Mouse (Mus musculus) frontal cortex, postnatal 10 days (tissue): ENCODE results near the gene Ccdc58.
"Not testable (repeated sequence)": the region's sequence is repeated elsewhere in the genome, so short reads cannot be mapped to it uniquely, and the experiment has no call there.

Source experiments
- DNase-seq, 2 experiments: peaks; one replicate each; pipeline ENCODE4 v3.0.0; 2022; ENCODE audit warnings: low spot score in 2 of 2, mixed read lengths in 1 of 2

Gene Ccdc58

DNA sequence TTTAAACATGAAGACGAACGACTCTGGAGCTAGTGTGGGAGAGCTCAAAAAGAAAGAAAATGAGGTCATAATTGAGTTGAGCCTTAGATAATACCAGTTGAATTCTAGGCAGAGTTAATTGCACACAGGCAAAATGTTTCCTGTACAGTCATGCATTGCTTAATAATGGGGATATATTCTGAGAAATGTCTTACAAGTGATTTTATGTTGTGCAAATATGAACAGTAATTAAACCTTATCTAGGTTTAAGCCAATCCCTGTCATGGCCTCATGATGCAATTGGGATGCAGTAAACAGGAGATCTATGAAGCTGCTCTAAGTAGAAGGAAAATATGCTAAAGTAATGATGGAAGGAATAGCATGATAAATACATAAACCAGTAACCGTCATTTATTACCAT, 3.3 kb downstream of the Ccdc58 start:
- DNase-seq = no peak

DNA sequence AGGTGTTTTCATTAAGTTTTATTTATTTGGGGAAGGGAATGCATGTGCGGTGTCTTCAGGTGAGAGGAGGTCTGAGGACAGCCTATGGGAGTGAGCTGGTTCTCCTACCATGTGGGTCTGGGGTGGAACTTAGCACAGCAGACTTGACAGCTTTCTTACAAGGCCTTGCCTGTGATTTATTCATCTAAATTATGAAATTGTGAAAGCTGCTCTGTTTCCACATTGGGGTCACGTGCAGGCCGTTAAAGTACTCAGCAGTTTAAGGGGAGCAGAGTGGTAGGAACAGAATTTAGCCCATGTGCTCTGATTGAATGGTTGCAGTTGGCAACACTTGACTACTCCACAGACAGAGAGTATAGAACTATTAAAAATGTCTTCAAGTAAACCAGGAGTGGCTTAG, 8.4 kb downstream of the Ccdc58 start:
- DNase-seq = no peak

DNA sequence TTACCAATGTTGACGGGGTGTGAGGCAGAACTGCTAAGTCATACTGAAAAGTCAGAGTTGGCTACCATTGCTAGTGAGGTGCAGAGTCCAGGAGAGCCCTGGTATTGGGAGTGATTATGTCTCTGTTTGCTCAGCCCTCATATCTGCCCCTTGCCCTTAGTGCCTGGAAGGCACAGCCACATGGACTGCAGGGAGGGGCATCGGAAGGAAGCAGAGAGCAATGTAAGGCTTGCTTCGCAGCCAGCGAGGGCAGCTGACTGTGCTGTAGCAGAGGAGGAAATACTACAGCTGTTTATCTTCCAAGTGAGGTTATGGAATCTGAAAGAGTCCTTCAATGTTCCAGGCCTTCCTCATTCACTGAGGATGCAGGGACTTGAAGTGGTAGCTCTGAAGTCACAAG, 16.4 kb downstream of the Ccdc58 start:
- DNase-seq = no peak

DNA sequence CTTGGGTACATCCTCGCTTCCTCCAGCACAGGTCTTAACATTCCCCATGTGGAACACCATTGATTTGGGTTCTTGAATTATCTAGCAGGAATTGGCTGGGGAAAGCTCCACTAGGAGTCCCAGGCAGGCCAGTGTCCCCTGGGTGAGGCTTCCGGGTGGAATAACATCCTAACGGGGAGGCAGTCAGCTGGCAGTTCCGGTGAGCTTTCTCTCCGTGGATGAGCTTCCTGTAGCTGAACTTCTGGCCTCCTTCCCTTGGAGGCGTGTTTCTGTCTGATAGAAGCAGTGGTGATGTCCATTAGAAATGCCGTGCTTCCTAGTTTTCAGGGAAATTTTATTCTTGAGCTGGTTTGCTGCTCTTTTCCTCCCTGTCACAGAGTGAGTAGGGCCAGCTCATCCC, 17.6 kb downstream of the Ccdc58 start:
- DNase-seq = no peak

DNA sequence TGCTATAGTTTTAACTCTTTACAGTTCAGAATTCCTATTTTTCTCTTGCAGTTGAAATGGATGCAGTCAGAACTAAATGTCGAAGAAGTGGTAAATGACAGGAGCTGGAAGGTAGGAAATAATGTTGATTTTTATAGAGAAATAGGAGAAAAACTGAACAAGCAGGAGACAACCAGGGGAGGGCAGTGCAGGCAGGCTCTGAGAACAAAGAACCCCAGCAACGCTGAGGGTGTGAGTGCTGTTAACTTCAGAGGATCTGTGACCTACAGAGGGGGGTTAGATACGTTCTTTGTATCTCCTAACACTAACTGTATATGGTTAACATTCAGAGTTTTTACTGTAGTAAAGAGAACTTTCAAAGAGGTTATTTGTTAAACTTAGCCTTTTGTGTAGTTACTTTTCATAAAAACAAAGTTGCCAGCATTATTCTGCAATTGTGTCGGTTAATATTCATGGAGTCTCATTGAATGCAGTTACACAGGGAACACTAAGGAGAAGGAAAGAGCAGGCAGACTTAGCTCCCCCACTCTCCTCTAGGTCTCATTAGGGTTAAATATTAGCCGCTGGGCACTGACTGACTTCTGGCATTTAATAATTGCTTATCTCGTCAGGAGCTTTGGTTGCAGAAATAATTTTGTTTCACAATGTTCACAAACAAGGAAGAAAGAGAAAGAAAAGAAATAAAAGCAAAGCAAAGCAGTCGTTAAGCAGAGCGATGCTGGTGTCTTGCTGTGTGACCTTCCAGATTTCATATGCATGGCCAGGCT, 18.5 kb downstream of the Ccdc58 start:
- DNase-seq = no peak

DNA sequence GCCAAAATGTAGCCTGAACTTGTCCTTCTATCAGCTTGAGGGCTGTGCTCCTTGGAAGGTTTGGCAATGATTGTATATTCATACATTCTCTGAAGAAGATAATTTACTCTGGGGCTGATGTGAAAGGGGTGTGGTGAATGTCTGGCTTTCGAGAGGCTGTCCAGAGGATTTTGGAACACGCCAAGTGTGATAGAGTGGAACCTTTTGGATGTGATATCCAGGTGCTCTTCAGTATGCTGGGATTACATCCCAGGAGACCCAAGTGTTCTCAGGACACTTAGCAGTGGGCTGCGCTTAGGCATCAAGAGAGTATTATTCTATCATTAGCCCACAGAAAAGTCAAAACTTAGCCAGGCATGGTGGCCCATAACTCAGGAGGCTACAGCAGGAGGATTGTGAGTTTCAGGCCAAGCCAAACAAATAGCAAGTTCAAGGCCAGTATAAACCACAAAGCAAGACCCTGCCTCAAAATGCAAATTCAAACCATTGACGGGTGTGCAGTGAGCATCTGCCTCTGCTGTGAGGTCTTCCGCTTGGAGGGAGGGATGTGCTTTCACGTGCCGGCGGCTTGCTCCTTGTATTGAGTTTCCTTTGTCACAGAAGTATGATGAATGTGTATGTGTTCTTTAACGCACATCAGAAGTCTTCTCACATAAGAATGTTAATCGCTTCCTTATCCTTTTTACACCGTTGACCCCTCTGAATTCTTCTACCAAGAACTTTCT, 19.5 kb downstream of the Ccdc58 start:
- no peak for DNase-seq

DNA sequence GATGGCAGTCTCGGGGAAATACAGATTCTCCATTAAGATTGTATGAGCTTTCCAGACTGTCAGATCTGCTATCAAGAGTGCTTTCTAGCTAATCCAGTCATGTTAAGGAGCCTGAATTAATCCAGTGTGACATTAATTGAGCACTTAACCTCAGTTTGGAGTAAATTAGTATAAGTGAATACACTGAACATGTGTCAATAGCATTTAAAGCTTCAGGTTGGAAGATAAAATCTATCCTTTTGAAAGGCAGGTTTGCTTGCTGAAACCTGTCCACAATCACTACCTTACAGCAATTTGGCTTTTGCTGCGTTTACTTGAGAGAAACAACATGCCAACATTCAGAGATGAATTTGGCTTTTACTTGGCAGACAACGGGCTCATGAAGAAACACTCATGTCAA, 22.6 kb downstream of the Ccdc58 start:
- no peak for DNase-seq

DNA sequence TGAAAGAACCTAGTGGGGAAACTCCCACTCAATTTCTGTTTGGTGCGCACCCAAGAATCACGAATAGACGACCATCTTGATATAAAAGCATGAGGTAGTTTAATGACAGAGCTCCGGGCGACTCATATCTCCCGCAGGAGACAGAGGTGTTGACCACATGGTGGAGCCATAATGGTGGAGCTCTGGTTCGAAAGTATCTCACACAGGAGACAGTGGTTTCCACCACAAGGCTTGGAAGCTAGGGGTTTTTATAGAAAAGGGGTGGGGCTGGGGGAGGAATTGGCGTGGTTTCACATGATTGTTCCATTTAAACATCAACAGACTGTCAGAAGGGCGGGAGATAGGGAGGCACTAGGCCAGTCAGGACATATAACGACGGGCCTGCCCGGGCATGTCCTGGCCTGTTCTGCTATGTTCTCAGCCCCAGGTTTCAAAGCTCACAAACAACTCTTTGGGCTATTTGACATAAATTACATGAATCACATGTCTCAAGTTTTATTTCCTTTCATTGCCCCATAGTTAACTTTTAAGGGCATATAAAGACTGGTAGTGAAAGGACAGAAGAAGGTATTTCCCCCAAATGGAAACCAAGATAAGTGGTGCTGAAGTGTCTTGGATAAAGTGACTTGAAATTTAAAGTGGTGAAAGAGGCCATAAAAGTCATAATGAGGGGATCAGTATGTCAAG, 26.5 kb downstream of the Ccdc58 start:
- not testable (repeated sequence) for DNase-seq

DNA sequence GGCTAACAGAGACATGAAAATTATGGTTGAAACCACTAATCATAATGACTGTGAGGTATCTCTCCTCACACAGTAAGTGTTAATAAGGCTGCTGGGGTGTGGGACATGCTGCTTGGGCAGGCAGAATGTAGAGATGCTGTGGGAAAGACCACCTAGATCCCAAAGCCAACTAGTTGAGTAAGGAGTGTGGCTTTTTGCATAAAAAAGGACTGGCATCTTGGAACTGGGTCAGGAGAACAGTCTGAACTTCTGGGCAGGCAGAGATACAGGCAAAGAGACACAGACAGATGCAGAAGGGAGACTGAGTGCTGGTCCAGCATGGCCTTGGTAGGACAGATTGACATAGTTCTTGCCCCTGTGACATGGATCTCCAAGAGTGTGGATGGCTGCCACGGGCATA, 30.0 kb downstream of the Ccdc58 start:
- DNase-seq = no peak

DNA sequence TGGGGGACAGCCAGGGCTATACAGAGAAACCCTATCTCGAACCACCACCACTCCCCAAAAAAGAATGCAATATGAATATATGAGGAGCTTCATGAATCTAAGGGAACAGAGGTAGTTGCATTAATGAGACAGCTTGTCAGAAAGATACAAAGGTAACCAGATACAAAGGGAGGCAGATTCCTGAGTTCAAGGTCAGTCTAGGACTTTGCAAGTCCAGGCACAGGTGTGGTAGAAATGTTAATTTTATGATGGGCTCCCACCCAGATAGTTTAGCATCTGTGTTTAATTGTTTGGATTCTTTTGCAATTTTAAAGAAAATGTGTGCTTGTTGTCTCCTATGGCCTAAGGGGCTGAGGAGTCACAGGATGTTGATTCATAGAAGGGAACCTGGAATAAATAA, 30.7 kb downstream of the Ccdc58 start:
- DNase-seq = no peak

DNA sequence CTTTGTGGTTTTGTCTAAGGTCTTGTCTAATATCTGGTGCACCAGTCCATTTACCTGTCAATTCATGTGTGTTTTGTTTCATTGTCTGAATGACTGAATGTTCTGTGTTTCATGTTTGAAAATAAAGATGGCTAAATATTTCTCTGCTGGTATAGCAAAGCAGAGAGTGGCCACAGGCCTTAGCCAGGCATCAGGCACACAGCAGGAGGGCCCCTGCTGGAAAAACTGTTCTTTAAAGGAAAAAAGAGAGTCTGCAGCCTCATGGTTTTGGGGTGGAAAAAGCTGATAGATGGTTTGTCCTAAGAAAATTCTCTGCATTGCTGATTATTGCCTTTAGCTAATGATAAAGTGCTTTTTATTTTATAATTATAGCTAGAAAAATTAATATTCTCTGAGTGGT, 40.0 kb downstream of the Ccdc58 start:
- DNase-seq = not testable (repeated sequence)

DNA sequence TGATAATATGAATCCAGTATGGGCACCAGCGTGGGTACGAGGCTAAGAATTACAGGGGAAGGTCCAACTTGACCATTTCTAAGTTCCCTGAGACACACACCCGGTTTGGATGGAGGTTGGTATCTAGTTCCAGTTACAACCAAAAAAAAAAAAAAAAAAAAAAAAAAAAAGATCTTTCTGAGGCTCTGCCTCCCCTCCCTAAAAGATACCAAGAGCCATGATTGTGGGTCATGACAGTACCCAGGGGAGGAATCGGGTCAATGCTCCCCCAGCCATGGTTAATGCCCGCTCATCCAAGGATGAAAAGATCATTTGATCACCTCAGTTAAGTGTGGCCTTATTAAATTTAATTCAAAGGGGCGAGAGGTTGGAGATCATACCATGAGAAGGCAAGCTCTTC, 44.3 kb downstream of the Ccdc58 start:
- DNase-seq = not testable (repeated sequence)

DNA sequence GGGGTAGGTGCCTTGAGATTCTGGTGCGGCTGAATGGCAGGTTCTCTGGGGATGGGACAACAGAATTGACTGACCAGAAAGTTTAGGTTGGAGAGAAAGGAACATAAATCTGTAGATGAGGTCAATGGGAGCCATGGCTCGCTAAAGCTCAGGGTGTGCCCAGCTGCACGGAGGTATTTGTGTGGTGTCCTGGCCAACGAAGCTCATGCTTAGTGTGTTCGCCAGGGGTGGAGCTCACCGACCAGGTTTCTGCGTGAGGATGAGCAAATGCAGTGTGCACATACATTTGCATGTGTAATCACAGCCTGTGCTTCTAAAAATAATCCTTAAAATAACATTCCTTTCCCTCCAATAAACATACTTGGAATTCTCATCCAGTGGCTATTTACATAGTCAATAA, 56.6 kb downstream of the Ccdc58 start:
- no peak for DNase-seq

DNA sequence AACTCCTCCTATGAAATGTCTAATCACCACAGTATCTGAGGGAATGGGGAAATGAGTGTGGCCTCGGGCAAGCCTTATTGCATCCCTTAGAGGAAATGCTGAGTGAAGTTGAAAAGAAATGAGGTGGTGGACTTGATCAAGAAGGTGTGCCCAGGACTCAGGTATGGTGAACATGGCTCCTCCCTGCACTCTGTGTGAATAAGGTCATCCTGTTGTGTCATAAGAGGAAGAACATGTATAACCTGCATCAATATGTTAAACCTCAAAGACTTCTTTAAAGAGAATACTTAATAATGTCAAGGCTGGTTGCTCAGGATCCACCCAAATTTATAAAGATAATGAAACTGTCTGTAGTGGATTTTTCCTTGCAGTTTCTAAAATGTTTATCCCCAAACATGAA, 59.7 kb downstream of the Ccdc58 start, which contains the start of gene Csta1:
Gene Csta1 (minus strand): TSS at position 101 of the 400 bp plus-strand sequence.
- DNase-seq = no peak

DNA sequence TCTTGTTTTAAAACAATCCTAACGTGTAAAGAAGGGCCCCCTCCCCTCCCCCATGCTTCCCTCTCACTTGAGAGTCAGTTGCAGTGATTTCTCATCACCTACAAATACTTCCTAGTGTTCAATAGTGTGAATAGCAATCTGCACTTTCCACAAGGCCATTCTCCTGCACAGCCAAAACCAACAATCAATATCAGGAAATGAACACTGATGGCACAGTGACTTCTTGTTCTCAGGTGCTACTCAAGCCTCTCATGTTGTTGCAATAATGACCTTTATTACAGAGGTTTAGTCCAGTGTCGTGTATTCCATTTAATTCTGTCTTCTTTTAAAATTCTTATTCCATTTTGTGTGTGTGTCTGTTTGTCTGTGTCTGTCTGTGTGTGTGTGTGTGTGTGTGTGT, 66.7 kb downstream of the Ccdc58 start:
- DNase-seq = no peak
